Mouse (Mus musculus): ENCODE results near the gene B2m.
"Not testable (repeated sequence)": the region's sequence is repeated elsewhere in the genome, so short reads cannot be mapped to it uniquely, and the experiment has no call there.

B2m gene

DNA sequence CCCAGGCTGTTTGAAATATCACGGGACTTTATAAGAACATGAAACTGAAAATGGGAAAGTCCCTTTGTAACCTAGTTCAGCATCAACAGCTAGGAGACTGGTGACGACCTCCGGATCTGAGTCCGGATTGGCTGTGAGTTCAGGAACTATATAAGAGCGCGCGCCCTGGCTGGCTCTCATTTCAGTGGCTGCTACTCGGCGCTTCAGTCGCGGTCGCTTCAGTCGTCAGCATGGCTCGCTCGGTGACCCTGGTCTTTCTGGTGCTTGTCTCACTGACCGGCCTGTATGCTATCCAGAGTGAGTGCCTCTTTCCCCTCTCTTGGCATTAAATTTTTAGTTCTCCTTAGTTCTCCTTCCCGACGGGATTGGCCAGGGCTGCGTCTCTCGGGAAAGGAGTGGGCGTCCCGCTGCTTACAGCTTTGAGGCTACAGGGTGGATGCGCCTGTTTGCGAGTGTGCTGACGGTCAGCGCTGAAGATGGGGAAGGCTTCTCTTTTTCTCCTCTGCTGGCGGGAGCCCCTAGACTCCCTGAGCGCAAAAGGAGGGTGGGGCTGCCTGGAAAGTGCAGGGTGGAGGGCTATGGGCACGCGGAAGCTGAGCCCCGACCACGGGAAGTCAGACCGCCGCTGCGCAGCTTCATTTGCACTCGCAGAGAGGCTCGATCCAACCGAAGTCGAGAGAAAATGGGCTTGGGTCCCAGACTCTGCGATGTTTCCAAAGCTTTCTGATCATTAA is at the start of gene B2m:
TSS of gene B2m (plus strand) at position 179 of the 734 bp plus-strand sequence.
- peak; percentile 94 for DNase-seq

DNA sequence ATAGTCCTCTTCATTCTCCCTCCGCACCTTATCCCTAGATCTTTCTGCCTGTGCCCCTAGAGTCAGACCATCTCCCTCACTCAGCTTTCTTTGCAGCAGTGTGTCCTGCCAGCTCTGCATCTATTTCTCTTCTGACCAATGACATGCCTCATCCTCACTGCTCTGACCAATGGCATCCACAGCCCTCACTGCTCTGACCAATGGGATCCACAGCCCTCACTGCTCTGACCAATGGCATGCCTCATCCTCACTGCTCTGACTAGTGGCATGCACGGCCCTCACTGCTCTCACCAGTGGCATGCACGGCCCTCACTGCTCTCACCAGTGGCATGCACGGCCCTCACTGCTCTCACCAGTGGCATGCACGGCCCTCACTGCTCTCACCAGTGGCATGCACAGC is 49.8 kb upstream of the B2m start:
- DNase-seq: not testable (repeated sequence)

- peak; percentile 21 for DNase-seq
These were observed 45.4 kb upstream of the B2m start for GRCm38 (mm10) chr2:122102070-122102469.

- peak; percentile 48 for DNase-seq
These were observed 39.4 kb upstream of the B2m start for GRCm38 (mm10) chr2:122108101-122108500.

DNA sequence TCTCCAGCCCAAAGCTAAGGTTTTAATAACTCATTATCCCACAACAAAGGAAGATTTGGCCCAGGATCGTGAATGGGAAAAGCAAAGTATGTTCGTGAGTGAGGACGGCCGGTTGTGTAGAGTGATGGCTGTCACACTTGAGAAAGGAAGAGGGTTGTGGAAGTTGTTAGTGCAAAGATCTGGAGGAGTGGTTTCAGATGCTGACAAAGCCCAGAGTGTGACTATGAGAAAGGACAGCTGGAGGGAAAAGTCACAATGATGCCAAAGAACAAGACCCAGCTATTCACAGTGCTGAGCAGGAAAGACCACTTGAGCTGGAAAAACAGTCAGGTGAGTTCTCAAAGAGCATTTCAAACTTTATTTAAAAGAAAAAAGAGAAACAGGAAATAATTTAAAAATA is 37.8 kb upstream of the B2m start:
- DNase-seq: no peak

DNA sequence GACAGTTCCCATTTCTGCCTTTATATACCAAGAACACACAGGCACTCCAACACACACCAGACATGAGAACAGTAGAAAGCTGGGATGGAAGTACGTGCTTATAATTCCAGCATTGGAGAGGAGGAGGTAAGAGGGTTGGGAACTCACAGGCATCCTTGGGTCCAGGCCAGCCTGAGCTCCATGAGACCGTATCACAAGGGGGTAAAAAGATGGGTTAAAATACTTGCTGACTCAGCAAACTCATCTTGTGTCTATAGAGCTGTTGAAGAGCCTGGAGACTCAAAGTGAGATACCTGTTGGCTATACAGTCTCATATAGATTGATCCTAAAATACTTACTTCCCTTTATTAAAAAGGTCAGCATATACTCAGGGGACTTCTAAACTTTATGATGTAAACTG is 30.6 kb upstream of the B2m start:
- DNase-seq: no peak

GRCm38 (mm10) chr2:122117961-122118958 is 29.2 kb upstream of the B2m start, which contains the start of gene Spg11:
TSS of gene Spg11 (minus strand) at chr2:122118386.
- peak; percentile 98 for DNase-seq

- no peak for DNase-seq
These were observed 21.6 kb upstream of the B2m start for GRCm38 (mm10) chr2:122125680-122126572.

- DNase-seq: no peak
These were observed 20.6 kb upstream of the B2m start for GRCm38 (mm10) chr2:122126765-122127347.

DNA sequence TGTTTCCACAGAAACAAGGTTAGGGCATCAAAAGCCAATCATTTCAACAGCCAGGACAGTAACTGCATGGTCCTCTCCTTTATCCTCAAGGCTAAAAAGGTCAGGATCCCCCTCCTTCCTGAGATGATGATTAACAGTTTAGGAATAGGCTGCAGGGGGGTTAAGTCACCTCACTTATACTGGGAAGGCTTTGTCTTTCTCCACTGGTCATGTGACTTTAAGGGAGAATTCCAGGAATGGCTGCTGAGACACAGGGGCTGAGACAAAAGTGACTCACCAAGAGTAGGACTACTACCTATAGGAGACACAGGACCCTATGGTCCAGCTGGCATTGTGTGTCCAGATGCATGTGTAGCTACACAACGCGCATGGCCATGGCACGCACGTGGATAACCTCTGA is 19.9 kb upstream of the B2m start:
- DNase-seq: no peak

DNA sequence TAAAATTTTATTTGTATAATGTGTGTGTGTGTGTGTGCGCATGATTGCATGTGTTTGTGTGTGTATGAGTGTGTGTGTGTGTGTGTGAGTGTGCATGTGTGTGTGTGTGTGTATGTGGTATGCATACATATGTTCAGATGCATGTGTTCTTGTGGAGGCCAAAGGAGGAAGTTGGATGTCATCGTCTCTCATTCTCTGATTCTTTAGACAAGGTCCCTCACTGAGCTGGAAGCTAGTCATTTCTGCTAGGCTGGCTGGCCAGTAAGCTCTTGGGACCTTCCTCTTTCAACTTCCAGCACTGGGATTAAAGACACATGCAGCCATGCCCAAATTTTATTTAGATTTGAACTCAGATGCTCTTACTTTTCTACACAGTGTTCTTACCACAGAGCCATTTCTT is 15.4 kb upstream of the B2m start:
- DNase-seq: no peak

DNA sequence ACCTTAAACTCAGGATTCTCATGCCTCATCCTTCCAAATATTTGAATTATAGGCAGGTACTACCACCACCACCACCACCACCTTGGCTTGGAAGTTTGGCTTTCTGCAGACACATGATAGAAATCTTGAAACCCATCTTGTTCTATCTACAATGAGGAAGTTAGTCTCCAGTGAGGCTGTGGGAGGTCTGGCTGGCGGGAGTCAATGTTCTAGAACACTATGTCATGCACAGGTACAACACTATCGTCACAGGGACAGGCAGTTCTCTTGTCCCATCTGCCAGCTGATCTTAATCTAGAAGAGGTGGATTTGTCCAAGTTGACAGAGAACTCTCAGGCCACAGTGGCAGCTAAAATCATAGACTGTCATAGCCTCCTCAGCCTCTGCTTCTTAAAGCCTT is 14.9 kb upstream of the B2m start:
- DNase-seq: no peak

GRCm38 (mm10) chr2:122137839-122138465 is 9.5 kb upstream of the B2m start:
- DNase-seq: no peak

GRCm38 (mm10) chr2:122140815-122141214 is 6.7 kb upstream of the B2m start:
- DNase-seq: no peak

GRCm38 (mm10) chr2:122141332-122141967 is 6.0 kb upstream of the B2m start:
- DNase-seq: no peak

GRCm38 (mm10) chr2:122143111-122143510 is 4.4 kb upstream of the B2m start:
- DNase-seq: no peak

GRCm38 (mm10) chr2:122145756-122146155 is 1.7 kb upstream of the B2m start:
- DNase-seq: no peak

- no peak for DNase-seq
These were observed 799 bp upstream of the B2m start for GRCm38 (mm10) chr2:122146687-122147086.

- DNase-seq: peak; percentile 73
These were observed 894 bp downstream of the B2m start for GRCm38 (mm10) chr2:122148242-122148917.

DNA sequence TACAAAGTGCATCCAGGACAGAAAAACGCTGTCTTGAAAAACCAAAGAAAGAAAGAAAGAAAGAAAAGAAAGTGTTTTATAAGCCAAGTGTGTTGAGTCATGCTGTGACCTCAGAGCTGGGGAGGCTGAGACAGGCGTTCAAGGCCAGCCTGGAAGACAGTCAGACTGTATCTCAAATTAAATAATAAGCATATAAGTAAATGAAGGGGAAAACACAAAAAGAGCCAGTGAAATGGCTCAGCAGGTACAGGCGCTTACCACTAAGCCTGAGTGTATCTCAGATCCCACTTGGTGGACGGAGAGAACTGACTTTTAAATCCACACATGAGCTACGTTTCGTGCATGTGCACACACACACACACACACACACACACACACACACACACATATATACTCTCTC is 1.8 kb downstream of the B2m start:
- no peak for DNase-seq

- no peak for DNase-seq
These were observed 2.2 kb downstream of the B2m start for GRCm38 (mm10) chr2:122149716-122150115.

All from kidney, adult 18-20 months (tissue).